Mouse (Mus musculus) thymus, postnatal 36 days (tissue): ENCODE measurements around the gene Ckm.

ENCODE experiments used
- DNase-seq, 2 experiments: peaks; one replicate each; pipeline ENCODE4 v3.0.0; 2022; ENCODE audit warnings: mixed read lengths in 2 of 2

The Ckm gene

DNA sequence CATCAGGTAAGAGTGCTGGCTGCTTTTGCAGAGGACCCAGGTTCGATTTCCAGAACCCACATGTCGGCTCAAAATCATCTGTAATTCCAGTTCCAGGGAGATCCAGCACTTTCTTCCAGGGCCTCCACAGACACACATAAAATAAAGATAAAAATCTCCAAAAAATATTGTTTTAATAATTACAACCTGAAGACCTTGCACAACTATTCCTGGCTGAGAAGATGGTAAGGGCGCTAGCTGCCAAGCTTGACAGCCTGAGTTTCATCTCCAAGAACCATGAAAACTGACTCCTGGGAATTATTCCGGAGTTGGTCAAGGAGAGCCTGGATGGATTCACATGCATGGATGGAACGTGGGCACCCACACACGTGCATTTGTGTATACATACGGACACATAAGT, at the start of gene Ckm:
TSS of gene Ckm (plus strand) at position 301 of the 400 bp plus-strand sequence.
- DNase-seq, result no peak

DNA sequence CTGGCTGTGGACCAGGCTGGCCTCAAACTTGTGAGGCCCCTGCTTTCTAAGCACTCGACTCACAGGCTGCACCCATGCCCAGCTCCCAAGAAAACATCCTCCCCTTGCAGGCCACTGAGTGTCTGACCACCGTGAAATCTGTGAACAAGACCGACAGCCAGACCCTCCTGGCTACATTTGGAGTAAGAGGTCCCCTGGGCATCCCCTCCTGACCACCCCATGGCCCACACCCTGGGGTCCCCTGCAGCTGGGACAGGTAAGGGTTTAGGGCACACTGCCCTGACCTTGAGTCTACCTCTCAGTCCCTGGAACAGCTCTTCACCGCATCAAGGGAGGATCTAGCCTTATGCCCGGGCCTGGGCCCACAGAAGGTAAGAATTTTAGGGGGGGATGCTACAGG, 49.6 kb upstream of the Ckm start:
- DNase-seq, result no peak

DNA sequence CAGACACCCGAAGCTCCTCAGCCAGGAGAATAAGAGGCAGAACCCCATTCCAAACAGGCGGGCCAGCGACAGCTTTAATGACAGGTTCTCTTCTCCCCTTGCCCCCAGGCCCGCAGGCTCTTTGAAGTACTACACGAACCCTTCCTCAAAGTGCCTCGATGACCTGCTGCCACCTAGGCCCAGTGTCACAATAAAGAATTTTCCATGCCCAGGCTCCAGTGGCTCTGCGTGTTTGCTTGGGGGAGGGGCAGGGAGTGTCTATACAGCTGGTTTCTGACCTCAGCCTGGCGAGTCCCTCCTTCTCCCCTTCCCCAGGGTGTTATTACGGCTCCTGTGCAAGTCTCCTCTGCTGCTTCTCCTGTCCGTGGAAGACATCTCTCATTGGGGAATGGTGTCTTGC, 48.3 kb upstream of the Ckm start:
- DNase-seq, result no peak

DNA sequence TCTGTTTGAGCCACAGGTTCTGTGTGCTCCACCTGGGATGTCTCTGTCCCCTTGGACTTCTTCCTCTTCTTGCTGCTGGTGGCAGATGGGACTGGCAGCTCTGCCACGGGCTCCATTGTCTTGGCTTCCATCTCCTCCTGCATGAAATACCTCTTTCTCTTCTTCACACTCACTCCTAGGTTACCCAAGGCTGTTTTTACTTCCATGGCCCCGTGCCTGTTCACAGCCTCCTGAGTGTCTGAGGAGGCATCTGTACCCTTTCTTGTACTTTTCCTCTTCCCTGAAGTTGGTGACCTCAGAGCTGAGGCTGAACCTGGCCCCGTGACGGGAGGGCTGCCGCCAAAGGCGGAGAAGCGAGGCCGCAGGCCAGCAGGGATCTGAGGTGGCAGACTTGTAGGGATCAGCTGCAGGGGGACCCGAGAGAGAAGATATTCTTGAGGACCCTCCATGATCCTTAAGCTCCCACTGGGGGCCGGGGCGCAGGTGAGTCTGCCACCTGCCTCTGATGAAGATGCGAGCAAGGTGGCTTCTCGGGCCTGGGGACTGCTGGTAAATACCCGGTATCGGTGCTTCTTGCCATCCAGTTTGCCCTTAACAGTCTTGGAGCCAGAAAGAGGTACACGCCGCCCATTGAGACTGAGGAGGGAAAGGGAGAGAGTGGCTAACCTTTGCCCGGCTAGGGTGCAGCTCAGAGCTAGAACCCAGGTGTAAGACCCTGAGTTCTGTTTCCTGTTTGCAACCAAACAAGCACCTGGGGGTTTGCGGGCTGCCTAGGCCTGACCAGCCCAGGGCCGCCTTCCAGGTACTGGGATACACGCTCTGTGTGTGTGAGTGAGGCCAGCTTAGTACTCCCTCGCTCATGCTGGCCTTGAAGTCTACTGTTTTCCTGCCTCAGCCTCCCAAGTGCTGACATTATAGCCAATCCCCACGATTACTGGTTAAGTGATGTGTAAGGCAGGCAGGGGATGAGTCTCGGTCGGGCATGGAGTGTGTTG, 46.9 kb upstream of the Ckm start:
- no peak for DNase-seq

DNA sequence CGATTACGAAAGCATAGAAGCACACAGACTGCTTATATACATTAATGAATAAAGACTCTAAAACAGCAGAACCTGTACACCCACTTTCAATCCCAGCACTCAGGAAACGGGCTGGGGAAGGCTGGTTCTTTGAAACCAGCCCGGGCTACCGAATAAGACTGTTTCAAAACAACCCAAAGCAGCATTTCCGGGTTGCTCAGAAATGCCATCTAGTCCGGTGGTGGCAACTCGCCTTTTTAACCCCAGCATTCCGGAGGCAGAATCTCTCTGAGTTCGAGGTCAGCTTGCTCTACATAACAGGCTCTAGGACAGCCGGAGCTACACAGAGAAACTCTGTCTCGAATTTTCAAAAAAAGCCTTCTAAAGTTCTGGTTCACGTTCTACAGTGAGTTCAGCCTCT, 45.9 kb upstream of the Ckm start:
- no peak for DNase-seq

DNA sequence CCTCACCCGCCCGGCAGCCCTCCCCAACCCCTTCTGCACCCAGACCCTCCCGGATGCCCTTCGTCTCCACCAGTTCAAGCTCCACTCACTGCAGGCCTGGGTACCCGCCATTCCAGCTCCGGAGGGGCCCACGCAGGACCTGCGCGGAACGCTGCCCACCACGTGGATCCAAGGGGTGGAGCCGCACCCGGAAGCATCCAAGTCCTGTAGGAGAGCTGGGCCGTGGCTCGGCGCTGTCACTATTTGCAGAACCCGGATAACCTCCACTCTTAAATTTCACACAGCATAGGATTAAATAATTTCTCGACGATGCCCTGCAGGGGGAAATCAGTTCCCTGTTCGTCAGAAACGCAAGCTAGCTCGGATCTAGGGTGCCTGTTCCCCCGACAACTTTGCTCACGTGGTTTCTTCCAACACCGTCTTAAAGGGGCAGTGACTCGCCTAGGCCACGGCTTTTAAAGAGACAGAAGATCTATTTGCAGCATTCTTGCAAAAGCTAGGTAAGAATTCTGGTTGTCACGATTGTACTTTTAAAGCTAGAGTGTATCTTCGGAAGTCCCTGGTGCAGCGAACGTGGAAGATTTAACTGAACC, 45.2 kb upstream of the Ckm start, which contains the start of the genes Cd3eap and Ppp1r13l:
TSS of gene Cd3eap (minus strand) at position 185 of the 593 bp plus-strand sequence.
TSS of gene Ppp1r13l (plus strand) at position 451 of the 593 bp plus-strand sequence.
- peak; percentile 81 to 82 for DNase-seq

DNA sequence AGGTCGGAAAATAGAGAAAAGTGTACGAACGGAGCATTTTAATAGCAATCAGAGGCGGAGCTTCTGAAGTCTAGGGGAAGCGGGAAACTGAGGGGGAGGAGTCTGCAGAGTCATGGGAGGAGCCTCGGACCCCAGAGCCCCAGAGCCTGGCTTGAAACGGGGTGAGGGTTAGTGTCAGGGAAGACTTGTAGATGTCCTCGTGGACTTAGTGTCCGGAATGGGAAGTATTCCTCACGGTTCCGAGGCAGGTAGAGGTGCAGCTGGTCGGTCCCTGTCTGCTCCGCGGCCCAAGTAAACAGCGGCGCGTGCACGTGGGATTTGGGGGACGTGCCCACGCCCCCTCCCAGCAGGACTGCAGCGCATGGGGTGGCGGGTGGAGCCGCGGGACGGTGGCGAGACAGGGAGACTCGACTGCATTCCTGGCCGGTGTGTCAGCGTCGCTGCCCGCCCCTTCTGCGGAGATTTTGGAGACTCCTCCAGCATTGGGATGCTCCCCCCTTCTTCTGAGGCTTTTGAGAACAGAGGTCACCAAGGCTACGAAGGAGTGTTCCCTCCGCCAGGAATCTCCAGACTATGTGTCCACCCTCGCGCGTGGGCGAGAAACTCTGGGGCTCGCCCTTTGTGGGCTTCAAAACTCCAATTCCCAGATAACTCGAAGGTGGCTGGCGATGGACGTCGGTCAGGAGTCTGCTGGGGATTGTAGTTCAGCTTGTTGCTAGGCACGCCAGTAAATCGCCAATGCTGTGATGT, 44.5 kb upstream of the Ckm start:
- DNase-seq, result peak; percentile 57 to 68

DNA sequence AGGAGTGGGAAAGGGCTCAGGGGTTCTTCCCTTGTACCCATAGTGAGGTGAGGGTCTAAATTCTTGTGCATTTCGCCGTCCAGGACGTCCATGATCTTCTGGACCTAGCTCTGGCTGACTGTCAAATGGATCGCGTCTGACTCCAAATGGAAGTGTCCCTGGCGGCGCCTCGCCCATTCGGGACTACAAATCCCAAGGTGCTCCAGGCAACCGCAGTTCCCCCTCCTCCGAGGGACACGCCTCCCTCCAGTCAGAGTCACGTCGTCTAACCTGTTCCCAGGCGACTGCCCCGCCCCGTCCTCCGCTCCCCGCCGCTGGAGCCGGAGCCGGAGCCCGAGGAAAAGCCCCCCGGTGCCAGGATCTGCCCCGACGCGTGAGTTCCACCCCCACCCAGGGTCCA, 43.6 kb upstream of the Ckm start:
- peak; percentile 49 to 74 for DNase-seq

DNA sequence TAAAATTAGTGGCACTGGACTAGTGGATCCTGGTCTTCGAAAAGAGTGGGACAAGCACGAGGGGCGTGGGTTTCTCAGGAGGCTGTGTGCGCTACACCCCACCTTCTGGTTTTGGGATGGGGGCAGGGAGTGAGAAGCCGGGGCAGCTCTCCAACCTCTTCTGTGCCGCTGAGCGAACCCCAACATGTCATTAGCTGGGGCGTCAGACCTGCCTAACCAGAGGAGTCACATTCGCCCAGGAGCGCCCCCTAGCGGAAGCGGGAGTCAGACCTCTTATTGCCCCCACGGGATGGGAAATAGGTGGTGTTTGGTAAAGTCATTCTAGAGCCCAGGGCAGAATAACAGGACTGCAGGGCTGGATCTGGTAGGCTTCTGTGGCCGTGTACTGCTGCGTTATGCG, 42.9 kb upstream of the Ckm start:
- peak; percentile 76 to 79 for DNase-seq

DNA sequence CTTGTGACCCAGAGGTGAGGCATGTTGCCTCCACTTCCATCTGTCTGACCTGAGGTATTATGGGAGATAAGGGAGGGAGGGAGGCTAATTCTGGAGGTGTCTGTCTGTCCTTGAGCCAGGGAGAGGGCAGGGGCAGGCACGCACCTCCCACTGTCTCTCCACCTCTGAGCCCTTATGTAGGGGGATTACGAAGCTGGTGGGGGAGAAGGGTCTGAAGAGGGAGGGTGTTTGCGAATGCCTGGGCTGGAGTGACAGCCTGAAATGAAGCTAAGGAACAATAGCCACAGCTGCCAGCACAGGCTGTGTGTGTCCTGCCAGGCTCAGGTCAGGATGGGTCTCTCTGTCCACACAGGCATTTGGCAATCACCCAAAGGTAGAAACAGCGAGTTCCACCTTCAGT, 42.3 kb upstream of the Ckm start:
- DNase-seq, result no peak

DNA sequence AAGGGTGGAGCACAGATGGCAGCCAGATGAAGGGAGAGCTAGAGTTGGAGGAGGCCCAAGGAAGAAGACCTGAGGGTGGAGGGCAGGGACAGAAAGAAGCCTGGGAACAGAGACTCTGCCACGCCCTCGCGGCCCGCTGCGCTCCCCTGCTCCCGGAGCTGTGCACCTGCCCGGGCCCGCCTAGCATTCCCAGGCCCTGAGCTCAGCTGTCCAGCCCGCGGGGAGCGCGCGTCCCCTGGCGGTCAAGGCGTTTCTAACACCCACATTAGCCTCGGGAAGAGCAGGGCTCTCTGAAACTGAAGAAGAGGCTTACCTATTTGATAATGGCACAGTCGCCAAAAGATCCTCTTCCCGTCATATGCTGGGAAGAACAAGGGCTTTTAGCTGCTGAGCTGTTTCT, 40.7 kb upstream of the Ckm start:
- peak; percentile 74 to 75 for DNase-seq

DNA sequence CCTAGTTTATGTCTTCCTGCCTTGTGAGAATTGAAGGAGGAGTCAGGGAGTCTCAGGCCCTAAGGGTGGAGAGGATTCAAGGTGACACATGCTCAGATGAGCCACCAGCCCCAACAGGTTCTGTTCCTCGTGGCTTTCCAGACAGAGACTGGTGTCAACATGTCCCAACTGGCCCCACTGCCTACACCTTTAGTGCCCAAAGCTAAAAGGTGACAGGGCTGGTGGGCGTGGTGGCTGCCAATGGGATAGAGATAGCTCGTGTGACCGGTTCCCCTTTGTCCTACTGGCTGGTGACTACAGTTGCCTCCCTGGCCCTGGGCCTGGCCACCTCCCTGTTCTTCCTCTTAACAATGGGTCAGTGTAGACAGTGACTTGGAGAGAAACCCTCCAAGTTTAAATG, 39.2 kb upstream of the Ckm start:
- no peak for DNase-seq

DNA sequence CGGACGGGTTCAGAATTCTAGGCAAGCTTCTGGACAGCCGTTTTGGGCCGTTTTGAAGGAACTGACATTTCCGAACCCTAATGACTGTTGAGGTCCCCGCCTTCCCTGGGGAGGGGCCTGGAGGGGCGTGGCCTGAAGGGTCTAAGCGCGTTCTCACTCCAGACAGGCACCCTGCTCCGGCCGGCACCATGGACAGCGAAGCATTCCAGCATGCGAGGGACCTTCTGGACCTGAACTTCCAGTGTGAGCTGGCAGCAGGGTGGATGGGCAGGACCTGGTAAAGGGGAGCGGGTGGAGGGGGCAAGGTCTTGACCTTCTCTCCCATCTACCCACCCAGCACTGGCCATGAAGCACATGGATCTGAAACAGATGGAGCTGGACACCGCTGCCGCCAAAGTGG, 36.2 kb upstream of the Ckm start:
- no peak for DNase-seq

DNA sequence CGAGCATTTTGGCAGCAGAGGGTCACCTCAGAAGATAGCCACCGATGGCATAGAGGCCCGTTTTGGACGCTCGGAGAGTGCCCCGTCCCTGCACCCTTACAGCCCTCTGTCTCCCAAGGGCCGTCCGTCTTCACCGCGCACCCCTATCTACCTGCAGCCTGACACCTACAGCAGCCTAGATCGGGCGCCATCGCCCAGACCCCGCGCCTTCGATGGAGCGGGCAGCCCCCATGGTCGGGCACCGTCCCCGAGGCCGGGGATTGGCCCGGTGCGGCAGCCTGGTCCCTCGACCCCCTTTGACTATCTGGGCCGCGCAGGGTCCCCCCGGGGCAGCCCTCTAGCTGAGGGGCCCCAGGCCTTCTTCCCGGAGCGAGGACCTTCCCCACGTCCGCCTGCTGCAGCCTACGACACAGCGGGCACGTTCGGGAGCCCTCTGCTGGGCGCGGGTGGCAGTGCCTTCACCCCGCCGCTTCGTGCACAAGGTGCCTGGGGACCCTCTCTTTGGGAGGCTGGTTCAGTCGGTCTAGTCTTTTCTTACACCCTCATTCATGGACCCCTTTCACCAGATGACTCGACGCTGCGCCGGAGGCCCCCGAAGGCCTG, 34.7 kb upstream of the Ckm start:
- DNase-seq, result peak; percentile 80 to 82

DNA sequence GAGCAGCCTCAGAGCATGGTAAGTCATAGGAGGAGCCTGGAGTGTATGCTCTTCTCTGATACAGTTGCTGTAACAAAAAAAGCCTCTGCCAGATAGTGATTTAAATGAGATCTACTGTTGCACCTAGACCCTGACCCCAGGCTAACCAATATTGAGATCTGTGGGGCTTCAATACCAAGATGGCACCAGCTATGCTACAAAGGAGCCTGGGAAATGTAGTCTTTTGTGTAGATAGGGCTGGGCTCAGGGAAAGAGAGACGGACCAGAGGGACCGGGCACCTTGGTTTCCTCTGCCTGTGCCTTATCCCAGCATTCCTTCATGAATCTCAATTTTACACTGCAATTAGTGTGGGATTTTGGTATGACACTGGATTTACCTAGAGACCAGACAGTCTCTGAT, 31.2 kb upstream of the Ckm start:
- no peak for DNase-seq

DNA sequence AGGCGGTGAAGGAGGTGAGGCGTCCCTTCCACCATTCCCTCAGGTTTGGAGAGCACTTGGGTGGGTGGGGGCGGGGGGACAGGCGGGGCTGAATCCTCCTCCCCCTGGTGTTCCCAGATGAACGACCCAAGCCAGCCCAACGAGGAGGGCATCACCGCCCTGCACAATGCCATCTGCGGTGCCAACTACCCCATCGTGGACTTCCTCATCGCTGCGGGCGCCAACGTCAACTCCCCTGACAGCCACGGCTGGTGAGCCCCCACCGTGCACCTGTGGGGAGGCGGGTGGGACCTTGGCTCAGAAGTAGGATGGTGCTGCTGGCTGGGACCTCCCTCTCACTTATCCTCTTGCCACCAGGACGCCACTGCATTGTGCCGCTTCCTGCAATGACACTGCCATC, 29.2 kb upstream of the Ckm start:
- no peak for DNase-seq

DNA sequence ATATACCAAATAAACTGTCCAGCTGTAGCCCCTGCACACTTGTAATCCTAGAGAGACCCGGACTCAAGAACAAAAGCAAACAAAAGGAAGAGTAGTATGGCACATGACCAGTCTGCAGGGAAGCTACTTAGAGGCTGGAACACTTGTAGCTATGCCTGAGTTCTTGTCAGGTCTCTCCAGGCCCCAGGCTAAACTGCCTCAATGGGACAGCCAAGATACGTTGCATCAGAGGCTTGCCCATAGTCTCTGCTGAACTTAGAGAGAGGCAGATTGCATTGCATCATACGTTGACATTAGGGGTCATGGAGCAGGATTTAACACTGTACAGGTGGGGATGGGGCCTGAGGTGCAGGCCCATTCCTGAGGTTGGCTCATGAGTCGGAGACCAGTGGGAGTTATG, 28.6 kb upstream of the Ckm start:
- no peak for DNase-seq

DNA sequence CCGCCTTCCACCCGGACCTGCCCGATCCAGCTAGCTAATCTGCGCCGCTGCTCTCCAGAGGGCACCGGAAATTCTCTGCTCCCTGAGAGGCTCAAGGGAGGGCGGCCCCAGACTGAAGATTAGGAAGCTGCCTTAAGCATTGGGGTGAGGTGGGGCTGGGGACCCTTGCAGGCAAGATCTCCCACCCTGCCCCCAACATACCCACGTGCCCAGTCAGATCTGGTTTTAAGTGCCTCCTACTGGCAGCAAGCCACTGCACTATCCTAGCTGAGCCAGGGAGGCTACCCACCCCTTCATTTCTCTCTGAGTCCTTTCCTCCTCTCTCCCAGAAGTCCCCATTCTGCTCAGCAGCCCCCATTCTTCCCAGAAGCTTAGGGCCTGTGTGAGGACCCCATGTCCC, 26.5 kb upstream of the Ckm start:
- no peak for DNase-seq

DNA sequence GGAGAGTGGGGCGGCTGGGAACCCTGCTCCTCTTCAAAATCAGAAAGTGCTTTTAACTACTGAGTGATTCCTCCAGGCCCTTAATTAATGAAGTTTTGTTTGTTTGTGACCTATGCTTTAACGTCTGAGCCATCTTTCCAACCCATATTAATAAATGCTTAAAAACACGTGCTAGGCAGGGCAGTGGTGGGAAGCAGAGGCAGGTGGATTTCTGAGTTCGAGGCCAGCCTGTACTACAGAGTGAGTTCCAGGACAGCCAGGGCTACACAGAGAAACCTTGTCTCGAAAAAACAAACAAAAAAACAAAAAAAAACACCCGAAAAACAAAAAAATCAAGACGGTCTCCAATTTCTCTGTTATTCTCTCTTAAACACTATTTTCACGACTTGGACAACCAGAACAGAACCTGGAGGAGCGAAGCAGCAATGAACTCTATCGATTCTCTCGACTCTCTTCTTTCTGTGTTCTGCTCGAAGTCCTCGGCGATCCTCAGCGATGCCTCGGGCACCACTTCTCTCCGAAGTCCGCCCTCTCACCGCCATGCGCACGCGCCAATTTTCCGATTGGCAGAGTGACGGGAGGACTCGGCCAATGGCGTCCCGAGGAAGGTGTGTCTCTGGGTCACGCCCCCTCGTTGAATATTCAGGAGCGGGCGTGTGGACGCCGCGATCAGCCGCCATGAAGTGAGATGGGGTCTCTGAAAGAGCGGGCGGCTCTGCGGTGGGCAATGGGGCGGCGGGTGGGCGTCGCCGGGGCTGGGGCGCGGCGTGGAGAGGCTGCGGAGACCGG, 23.0 kb upstream of the Ckm start, which contains the start of gene Ercc2:
TSS of gene Ercc2 (plus strand) at position 634 of the 789 bp plus-strand sequence.
- peak; percentile 98 to 99 for DNase-seq

DNA sequence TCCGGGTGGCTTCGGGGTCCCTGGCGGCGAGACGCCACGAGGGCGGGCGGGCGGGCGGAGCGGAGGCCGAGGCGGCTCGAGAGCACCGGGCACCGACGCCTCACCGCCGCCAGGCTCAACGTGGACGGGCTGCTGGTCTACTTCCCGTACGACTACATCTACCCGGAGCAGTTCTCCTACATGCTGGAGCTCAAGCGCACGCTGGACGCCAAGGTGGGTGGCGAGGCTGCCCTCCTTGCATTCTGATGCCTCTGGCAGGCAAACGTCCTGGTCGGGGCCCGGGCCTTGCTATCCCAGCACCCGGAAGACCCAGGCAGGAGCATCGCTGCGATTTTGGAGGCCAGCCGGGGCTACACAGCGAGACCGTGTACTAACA, 22.4 kb upstream of the Ckm start:
- DNase-seq, result no peak

DNA sequence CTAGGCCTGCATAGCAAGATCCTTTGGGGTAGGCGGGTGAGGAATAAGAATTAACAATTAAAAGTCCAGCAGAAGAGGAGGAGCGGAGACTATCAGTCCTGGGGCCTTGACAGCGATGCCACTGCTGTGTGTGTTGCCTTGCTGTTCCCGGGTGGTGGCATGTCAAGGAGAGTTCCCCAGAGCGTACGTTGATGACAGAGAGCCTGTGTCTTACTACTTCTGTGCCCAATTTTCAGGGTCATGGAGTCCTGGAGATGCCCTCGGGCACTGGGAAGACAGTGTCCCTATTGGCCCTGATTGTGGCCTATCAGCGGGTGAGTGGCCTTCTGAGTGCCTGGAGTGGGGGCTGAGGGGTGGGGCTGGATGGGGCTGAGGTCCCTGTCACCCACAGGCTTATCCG, 20.9 kb upstream of the Ckm start:
- no peak for DNase-seq
